Mouse (Mus musculus): ENCODE results near the gene Olfr119. TPM values are rescaled to one million over a fixed set of nuclear protein-coding genes. Genes with fewer than 3 reads are reported as not detected.
"Not testable (repeated sequence)": the region's sequence is repeated elsewhere in the genome, so short reads cannot be mapped to it uniquely, and the experiment has no call there.

Olfr119 gene
- total RNA-seq (2017) = not detected in 2 replicates

DNA sequence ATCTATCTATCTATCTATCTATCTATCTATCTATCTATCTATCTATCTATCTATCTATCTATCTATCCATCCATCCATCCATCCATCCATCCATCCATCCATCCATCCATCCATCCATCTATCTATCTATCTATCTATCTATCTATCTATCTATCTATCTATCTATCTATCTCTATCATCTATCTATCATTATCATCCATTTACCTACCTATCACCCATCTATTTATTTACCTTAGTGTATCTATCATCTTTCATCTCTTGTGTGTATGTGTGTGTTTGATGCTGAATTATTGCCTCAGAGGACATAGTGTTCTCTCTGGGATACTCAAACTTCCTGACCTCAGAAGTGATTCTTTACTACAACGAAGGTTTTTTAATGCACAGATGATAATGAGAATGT is at the start of gene Olfr119:
Olfr119 (plus strand) TSS at position 301 of the 400 bp plus-strand sequence.
- not testable (repeated sequence) for ATAC-seq (replicated peaks in 1 of 2; ENCODE audit: insufficient read depth in 1 of 2, low FRiP score in 2 of 2, low TSS enrichment in 1 of 2, low read depth in 1 of 2, poor library complexity in 2 of 2, severe bottlenecking in 2 of 2)

DNA sequence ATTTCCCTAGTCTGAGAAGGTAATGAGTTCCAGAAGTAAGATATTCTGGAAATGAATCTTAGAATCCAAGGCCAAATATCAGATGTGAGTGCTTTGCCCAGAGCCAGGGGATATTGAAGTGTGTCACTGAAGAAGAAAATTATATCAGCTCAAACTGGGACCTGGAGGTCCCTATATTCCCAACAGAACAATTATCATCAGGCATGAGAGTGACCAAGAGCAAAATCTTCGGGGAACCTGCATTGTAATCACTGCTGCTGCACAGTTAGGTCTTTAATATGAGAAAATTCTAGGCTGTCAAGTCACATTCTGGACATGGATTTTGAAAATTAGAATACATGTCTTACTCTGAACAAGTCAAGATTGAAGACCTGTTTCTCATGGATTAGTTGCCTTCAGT is 32.7 kb upstream of the Olfr119 start, which contains the start of gene Olfr117:
Olfr117 (minus strand) TSS at position 101 of the 400 bp plus-strand sequence.
- ATAC-seq (replicated peaks in 1 of 2; ENCODE audit: insufficient read depth in 1 of 2, low FRiP score in 2 of 2, low TSS enrichment in 1 of 2, low read depth in 1 of 2, poor library complexity in 2 of 2, severe bottlenecking in 2 of 2) = no peak

DNA sequence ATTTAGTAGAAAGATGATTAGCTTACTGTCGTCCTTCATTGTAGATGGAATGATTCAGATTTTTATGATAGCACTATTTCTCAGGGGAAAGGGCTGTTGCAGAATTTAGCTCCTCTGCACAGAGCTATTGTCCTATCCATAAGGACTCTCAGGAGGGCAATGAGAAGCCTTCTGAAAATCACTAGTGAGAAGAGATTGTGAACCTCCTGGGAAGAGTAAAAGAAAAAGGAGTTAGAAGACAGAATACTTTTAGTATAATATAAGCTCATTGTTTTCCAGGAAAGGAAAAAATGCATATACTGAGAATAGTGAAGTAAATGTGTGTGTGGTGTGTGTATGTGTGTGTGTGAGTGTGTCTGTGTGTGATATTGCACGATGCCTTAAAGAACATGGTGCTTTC is 29.7 kb upstream of the Olfr119 start, which contains the start of gene Olfr118:
Olfr118 (plus strand) TSS at position 301 of the 400 bp plus-strand sequence.
- ATAC-seq (replicated peaks in 1 of 2; ENCODE audit: insufficient read depth in 1 of 2, low FRiP score in 2 of 2, low TSS enrichment in 1 of 2, low read depth in 1 of 2, poor library complexity in 2 of 2, severe bottlenecking in 2 of 2) = no peak

DNA sequence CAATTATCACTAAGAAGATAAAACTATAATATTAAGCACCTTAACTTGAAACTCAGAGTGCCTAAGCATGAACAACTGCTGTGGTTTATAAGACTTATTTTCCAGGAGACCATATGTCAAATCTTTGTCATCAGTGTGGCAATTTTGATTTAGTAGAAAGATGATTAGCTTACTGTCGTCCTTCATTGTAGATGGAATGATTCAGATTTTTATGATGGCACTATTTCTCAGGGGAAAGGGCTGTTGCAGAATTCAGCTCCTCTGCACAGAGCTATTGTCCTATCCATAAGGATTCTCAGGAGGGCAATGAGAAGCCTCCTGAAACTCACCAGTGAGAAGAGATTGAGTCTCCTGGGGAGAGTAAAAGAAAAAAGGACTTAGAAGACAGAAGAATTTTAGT is 25.1 kb downstream of the Olfr119 start, which contains the start of gene Olfr120:
Olfr120 (plus strand) TSS at position 301 of the 400 bp plus-strand sequence.
- no peak for ATAC-seq (replicated peaks in 1 of 2; ENCODE audit: insufficient read depth in 1 of 2, low FRiP score in 2 of 2, low TSS enrichment in 1 of 2, low read depth in 1 of 2, poor library complexity in 2 of 2, severe bottlenecking in 2 of 2)

DNA sequence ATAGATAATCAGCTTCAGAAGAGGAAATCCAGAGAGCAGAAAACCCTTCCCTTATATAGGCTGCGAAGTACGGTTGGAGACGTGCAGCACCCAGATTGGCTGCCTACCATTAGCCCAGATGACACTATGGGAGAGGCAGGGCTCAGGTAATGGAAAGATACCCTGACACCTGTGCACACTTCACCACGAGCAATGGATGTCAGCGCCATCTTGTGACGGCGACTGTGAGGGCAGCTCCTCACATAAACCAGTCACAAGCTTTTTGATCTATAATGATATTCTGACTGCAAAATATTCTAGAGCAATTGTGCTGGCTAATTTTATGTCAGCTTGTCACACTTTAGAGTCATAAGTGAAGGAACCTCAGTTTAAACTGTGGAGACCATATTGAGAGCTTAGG is 41.7 kb downstream of the Olfr119 start:
- no peak for ATAC-seq (replicated peaks in 1 of 2; ENCODE audit: insufficient read depth in 1 of 2, low FRiP score in 2 of 2, low TSS enrichment in 1 of 2, low read depth in 1 of 2, poor library complexity in 2 of 2, severe bottlenecking in 2 of 2)

Other genes with a start within 250 kb of the Olfr119 start
- gene Olfr109, start 237.6 kb upstream of the Olfr119 start, total RNA-seq (2017) = not detected in 2 replicates
- gene H2-M2, start 213.0 kb upstream of the Olfr119 start, total RNA-seq (2017) = not detected in 2 replicates
- not detected in 2 replicates for gene Olfr110, start 204.1 kb upstream of the Olfr119 start, total RNA-seq (2017)
- gene Olfr111, start 188.5 kb upstream of the Olfr119 start, total RNA-seq (2017) = not detected in 2 replicates
- gene Olfr112, start 127.1 kb upstream of the Olfr119 start, total RNA-seq (2017) = not detected in 2 replicates
- gene Olfr113, start 118.9 kb upstream of the Olfr119 start, total RNA-seq (2017) = not detected in 2 replicates
- gene Olfr114, start 103.8 kb upstream of the Olfr119 start, total RNA-seq (2017) = not detected in 2 replicates
- not detected in 2 replicates for gene Olfr115, start 69.5 kb upstream of the Olfr119 start, total RNA-seq (2017)
- not detected in 2 replicates for gene Olfr116, start 69.4 kb upstream of the Olfr119 start, total RNA-seq (2017)
- not detected in 2 replicates for gene Olfr117, start 32.8 kb upstream of the Olfr119 start, total RNA-seq (2017)
- gene Olfr118, start 29.6 kb upstream of the Olfr119 start, total RNA-seq (2017) = not detected in 2 replicates
- gene Olfr120, start 25.2 kb downstream of the Olfr119 start, total RNA-seq (2017) = not detected in 2 replicates
- not detected in 2 replicates for gene Olfr121, start 52.3 kb downstream of the Olfr119 start, total RNA-seq (2017)
- gene Olfr122, start 72.0 kb downstream of the Olfr119 start, total RNA-seq (2017) = not detected in 2 replicates
- gene Olfr123, start 97.0 kb downstream of the Olfr119 start, total RNA-seq (2017) = not detected in 2 replicates
- not detected in 2 replicates for gene Olfr124, start 103.3 kb downstream of the Olfr119 start, total RNA-seq (2017)
- not detected in 2 replicates for gene Olfr125, start 136.4 kb downstream of the Olfr119 start, total RNA-seq (2017)
- gene Olfr126, start 150.9 kb downstream of the Olfr119 start, total RNA-seq (2017) = not detected in 2 replicates
- gene Olfr127, start 203.9 kb downstream of the Olfr119 start, total RNA-seq (2017) = not detected in 2 replicates
- gene Olfr128, start 224.0 kb downstream of the Olfr119 start, total RNA-seq (2017) = not detected in 2 replicates